Mouse (Mus musculus) liver, adult 2 months (tissue): ENCODE measurements around the gene Kalrn. TPM values are rescaled to one million over a fixed set of nuclear protein-coding genes. Genes with fewer than 3 reads are reported as not detected.

Experiments
- DNase-seq: peaks from one replicate; pipeline ENCODE4 v3.0.0-alpha.2; 2011; ENCODE audit warnings: low read depth, low spot score; ENCODE audit errors: extremely low read depth
- H3K27ac ChIP-seq: fragments of 200-500 bp; replicated peaks from 2 replicates; pipeline ENCODE4 v1.5.1; 2012; ENCODE audit warnings: low read depth, mild to moderate bottlenecking, control low read depth, inconsistent platforms, low read length; ENCODE audit not compliant: insufficient read depth
- H3K27me3 ChIP-seq: fragments of 200-500 bp; 2 replicates; pipeline ENCODE4 v1.6.1; 2012; ENCODE audit warnings: mild to moderate bottlenecking, moderate library complexity, low read length, inconsistent platforms; ENCODE audit not compliant: control insufficient read depth, insufficient read depth
- H3K36me3 ChIP-seq: fragments of 200-500 bp; 2 replicates; pipeline ENCODE4 v1.6.1; 2012; ENCODE audit warnings: low read length, inconsistent platforms; ENCODE audit not compliant: control insufficient read depth, insufficient read depth
- H3K4me1 ChIP-seq: fragments of 200-500 bp; 2 replicates; pipeline ENCODE4 v1.6.1; 2011; ENCODE audit warnings: low read length; ENCODE audit not compliant: control insufficient read depth, insufficient read depth
- H3K4me3 ChIP-seq: fragments of 200-500 bp; 2 replicates; pipeline ENCODE4 v1.5.1; 2011; ENCODE audit warnings: low read depth, mild to moderate bottlenecking, control low read depth, low read length, moderate library complexity; ENCODE audit not compliant: insufficient read depth
- H3K79me2 ChIP-seq: fragments of 200-500 bp; 2 replicates; pipeline ENCODE4 v1.6.1; 2012; ENCODE audit warnings: inconsistent platforms, mild to moderate bottlenecking, low read length, moderate library complexity; ENCODE audit not compliant: control insufficient read depth, insufficient read depth
- H3K9ac ChIP-seq: fragments of 200-500 bp; 2 replicates; pipeline ENCODE4 v1.6.1; 2012; ENCODE audit warnings: low read depth, mild to moderate bottlenecking, control low read depth, inconsistent platforms, low read length
- CTCF ChIP-seq: fragments of 200-500 bp; IDR thresholded peaks from 2 replicates; pipeline ENCODE4 v1.5.1; 2011; ENCODE audit warnings: low read depth, low read length, control low read depth
- POLR2A ChIP-seq: fragments of 200-500 bp; IDR thresholded peaks from 2 replicates; pipeline ENCODE4 v1.6.1; 2011; ENCODE audit warnings: low read length, control low read depth; ENCODE audit not compliant: insufficient read depth; ENCODE audit errors: extremely low read depth
- WGBS: fragments of 180-500 bp; shearing (Covaris S2); methylation state at CpG from one replicate; pipeline ENCODE4 v1.1.7; 2018; 5-methylcytosine and 5-hydroxymethylcytosine counted together
- polyA plus RNA-seq: library from polyadenylated mRNA; depleted of rRNA; stranded (reverse); fragments of >200 nt; gene quantifications from 2 replicates; pipeline ENCODE4 v1.2.3, GENCODE M21; 2012
- total RNA-seq: library from RNA; depleted of rRNA; stranded (reverse); fragments of >200 nt; gene quantifications from 2 replicates; pipeline ENCODE4 v1.2.3, GENCODE M21; 2014

The Kalrn gene
- total and polyA plus RNA-seq, 2 experiments: 14.0 to 34.8 TPM

DNA sequence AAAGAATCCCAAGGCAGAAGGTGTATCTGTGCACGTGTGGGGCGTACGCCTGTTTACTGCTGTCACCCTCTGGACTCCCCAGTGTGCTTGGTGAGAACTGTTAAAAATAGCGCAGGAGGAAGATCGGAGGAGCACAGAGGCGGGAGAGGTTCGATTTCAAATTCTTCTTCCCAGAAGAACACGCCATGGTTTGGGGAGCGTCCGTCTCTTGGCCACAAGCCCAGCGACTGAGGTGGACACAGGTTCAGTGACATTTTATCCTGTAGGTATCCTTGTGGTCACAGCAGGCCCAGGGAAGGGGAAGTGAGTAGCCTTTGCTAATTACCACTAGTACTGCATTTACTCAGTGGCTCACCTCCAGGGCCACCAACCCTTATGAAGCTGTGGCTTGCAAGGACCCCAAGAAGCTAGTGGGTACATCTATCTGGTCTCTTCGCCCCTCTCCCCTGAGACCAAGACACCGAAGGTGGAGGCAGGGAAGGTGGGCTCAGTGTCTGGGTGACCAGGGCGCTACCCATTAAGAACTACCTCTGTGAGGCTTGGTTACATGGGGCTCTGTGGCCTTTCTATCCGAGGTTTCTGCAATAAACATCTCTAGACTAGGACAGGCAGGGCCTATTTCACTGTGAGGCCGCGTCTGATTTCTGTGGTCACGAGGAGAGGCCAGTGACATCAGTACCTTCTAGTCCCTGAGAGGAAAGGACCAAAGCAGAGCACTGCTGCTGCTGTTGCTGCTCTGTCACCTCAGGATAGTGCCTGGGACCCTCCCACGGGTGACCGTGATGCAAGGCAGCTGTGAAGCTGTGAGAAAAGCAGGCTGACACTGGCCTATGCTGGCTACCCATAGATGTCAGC lies 561.1 kb downstream of the Kalrn start:
- Histone ChIP-seq H3K9ac (no peak overlapping the region), H3K27ac (no peak overlapping the region), H3K4me1 (no peaks in the 10 kb centered on the region), H3K27me3 (no peaks in the 10 kb centered on the region), H3K4me3 (no peak overlapping the region), H3K79me2 (no peaks in the 10 kb centered on the region), H3K36me3 (peaks cover 23% of the 10 kb centered on the region; the same call in 1 of the 2 replicates)
- WGBS: 91% methylated on average over 20 of the region's 20 CpGs
- no peak for DNase-seq
- TF ChIP-seq CTCF: no peak
- TF ChIP-seq POLR2A: no peak

DNA sequence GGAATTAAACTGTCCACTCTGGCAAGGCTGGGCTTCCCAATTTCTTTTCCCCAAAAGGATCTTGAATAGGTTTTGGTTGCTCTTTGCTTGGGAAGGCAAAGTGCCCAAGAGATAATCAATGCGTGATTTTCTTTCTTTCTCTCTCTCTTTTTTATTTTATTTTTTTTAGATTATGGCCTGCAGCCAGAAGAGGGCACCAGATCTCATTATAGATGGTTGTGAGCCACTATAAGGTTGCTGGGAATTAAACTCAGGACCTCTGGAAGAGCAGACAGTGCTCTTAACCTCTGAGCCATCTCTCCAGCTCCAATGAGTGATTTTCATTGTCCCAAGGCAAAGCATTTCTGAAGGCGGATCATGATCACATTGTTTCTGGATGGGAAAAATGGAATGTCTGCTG lies 563.8 kb downstream of the Kalrn start:
- Histone ChIP-seq H3K36me3 (peaks cover 15% of the 10 kb centered on the region; the same call in 1 of the 2 replicates), H3K9ac (no peak overlapping the region), H3K27ac (no peak overlapping the region), H3K79me2 (no peaks in the 10 kb centered on the region), H3K27me3 (no peaks in the 10 kb centered on the region), H3K4me1 (no peaks in the 10 kb centered on the region), H3K4me3 (no peak overlapping the region)
- WGBS: 93% methylated on average over 2 of the region's 2 CpGs
- TF ChIP-seq CTCF (no peak), POLR2A (no peak)
- no peak for DNase-seq

DNA sequence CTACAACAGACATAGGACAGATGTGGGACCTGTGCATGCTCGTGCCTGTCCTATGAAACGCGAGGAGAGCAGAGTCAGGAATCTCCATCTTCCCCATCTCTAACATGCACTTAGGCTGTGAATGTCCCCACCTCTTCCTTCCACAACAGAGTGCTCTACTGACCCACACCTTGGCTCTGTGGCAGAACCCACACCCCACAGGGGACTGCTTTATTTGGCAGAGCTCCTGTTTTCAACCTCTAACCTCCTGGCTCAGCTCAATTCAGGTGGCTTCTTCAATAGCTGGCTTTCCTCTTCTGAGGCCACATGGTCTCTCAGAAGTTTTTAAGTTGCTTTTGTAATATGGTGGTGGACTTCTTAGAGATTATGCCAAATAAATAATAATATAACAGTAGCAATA lies 567.3 kb downstream of the Kalrn start:
- no peak for DNase-seq
- Histone ChIP-seq H3K27ac (no peak overlapping the region), H3K4me1 (no peaks in the 10 kb centered on the region), H3K9ac (no peak overlapping the region), H3K79me2 (no peaks in the 10 kb centered on the region), H3K36me3 (0 out of 2 replicates have a peak, but pooled peaks cover 3% of the 10 kb centered on the region), H3K27me3 (no peaks in the 10 kb centered on the region), H3K4me3 (no peak overlapping the region)
- TF ChIP-seq CTCF: no peak
- no peak for TF ChIP-seq POLR2A
- 95% methylated on average over 3 of the region's 3 CpGs for WGBS

DNA sequence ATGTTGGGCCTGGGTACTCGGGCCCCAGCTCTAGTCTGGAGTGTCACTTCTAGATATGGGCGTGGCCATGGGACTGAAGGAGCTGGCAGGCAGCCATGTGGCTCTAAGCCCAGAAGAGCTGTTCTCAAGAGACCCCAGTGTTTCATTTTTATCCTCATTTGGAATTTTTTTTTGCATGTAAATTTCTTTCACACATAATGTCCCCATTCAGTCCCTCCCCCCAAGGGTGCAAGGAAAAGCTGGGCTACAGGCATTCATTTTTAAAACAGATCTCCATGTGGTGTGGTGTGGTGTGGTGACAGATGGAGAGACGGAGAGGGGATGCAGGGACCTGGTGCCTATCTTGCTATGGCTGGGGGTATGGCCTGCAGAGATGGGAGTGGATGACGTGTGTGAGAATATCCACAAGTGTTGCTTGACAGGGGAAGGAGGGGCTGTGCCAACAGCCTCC lies 569.2 kb downstream of the Kalrn start:
- DNase-seq: no peak
- H3K79me2 ChIP-seq: no peaks in the 10 kb centered on the region
- H3K4me3 ChIP-seq: no peak overlapping the region
- 78% methylated on average over 4 of the region's 4 CpGs for WGBS
- no peak overlapping the region for H3K27ac ChIP-seq
- no peaks in the 10 kb centered on the region for H3K27me3 ChIP-seq
- TF ChIP-seq CTCF (no peak), POLR2A (no peak)
- no peak overlapping the region for H3K9ac ChIP-seq
- no peaks in the 10 kb centered on the region for H3K4me1 ChIP-seq
- no peaks in the 10 kb centered on the region for H3K36me3 ChIP-seq

DNA sequence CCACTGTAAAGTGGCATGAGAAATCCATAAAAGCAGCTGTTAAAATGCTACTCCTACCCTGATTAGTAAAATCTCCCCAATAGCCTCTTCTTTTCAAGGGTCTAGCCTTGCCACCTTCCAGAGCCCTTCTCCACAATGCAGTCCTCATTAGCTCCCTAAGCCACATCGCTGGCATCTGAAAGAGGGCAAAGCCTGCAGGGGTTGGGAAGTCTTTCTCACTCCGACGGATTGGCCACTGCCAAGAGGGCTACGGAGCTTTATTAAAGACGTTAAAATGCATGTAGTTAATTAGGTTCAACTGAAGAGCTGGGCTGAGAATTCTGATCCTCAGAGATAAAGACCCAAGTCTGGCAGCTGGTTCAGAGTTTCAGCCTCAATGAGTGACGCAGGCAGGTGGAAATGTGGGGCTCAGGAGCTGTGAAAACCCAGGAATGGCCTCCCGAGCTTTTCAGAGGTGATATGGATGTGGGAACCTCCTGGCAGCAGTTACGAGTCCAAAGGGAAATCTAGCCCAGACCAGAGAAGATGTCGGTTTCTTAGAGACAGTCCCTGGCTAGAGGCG lies 569.7 kb downstream of the Kalrn start:
- WGBS: 88% methylated on average over 10 of the region's 10 CpGs
- Histone ChIP-seq H3K4me1 (no peaks in the 10 kb centered on the region), H3K36me3 (no peaks in the 10 kb centered on the region)

DNA sequence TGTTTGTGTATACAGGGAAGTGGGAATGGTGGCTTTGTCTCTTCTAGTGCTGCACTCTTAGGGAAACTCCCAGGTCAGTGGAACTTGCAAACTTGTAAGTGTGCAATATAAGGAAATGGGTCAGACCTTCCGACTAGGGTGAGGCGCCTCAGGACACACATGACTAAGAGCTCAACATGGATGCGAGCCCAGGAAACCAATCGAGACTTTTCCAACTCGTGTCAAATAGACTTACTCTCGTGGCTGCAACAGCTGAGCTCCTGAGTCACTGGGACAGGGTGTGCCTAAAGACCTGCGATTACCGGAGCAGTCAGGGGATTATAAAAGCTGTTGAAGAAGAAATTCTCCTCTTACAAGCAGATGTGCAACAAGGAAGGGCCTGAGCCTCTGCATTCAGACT lies 572.6 kb downstream of the Kalrn start:
- 55% methylated on average over 8 of the region's 8 CpGs for WGBS
- Histone ChIP-seq H3K36me3 (no peaks in the 10 kb centered on the region), H3K27ac (no peak overlapping the region), H3K27me3 (no peaks in the 10 kb centered on the region), H3K9ac (no peak overlapping the region), H3K4me1 (no peaks in the 10 kb centered on the region), H3K4me3 (no peak overlapping the region), H3K79me2 (no peaks in the 10 kb centered on the region)
- no peak for TF ChIP-seq POLR2A
- no peak for TF ChIP-seq CTCF
- DNase-seq: no peak

More for the DNA sequence above, 569.7 kb downstream of the Kalrn start:
- Histone ChIP-seq H3K4me3 (no peak overlapping the region), H3K79me2 (no peaks in the 10 kb centered on the region), H3K27me3 (no peaks in the 10 kb centered on the region), H3K9ac (no peak overlapping the region), H3K27ac (no peak overlapping the region)
- DNase-seq: no peak
- no peak for TF ChIP-seq POLR2A
- no peak for TF ChIP-seq CTCF
